Mouse (Mus musculus) CH12.LX (cell line): ENCODE measurements around the gene Htr7. TPM values are rescaled to one million over a fixed set of nuclear protein-coding genes. Genes with fewer than 3 reads are reported as not detected.

Experiments used
- DNase-seq: peaks from one replicate; pipeline ENCODE4 v3.0.0-alpha.2; 2013; ENCODE audit errors: extremely low read depth
- H3K27ac ChIP-seq: 2 replicates; pipeline ENCODE4 v1.5.1; 2012; ENCODE audit warnings: low read depth, mild to moderate bottlenecking, control low read depth, moderate library complexity; ENCODE audit not compliant: insufficient read depth
- H3K27me3 ChIP-seq: replicated peaks from 2 replicates; pipeline ENCODE3; 2012; ENCODE audit warnings: inconsistent platforms
- H3K36me3 ChIP-seq, 2 experiments: replicated peaks in 1 of 2; 2 replicates each; pipeline versions ENCODE3 to v1.6.1; 2012; ENCODE audit warnings: inconsistent platforms in 1 of 2, low read length in 1 of 2, mild to moderate bottlenecking in 1 of 2, mixed read lengths in 1 of 2, moderate library complexity in 1 of 2; ENCODE audit not compliant: control insufficient read depth in 1 of 2, insufficient read depth in 1 of 2
- H3K4me1 ChIP-seq, 2 experiments: 2 replicates each; pipeline ENCODE4 v1.6.1; 2012; ENCODE audit warnings: inconsistent platforms in 1 of 2, moderate library complexity in 1 of 2; ENCODE audit not compliant: insufficient read depth in 2 of 2, control insufficient read depth in 1 of 2
- H3K4me2 ChIP-seq: 2 replicates; pipeline ENCODE4 v1.6.1; 2012; ENCODE audit warnings: low read depth, mild to moderate bottlenecking, control low read depth; ENCODE audit not compliant: poor library complexity, insufficient read depth, severe bottlenecking
- H3K4me3 ChIP-seq, 3 experiments: fragments of 150-350 bp in 1 of 3; sonication (generic) in 1 of 3; replicated peaks in 1 of 3; 2 replicates each; pipeline versions ENCODE3 to v1.5.1; 2011 to 2012; ENCODE audit warnings: low read depth in 2 of 3, low read length in 2 of 3, mild to moderate bottlenecking in 2 of 3, moderate library complexity in 2 of 3, control low read depth in 1 of 3, improper control_type of control experiment in 1 of 3, inconsistent platforms in 1 of 3, mixed read lengths in 1 of 3; ENCODE audit not compliant: poor library complexity in 1 of 3
- H3K79me2 ChIP-seq: replicated peaks from 2 replicates; pipeline ENCODE4 v1.6.1; 2012; ENCODE audit warnings: mild to moderate bottlenecking, moderate library complexity; ENCODE audit not compliant: control insufficient read depth, poor library complexity, insufficient read depth, severe bottlenecking; ENCODE audit errors: extremely low read depth
- H3K9ac ChIP-seq: 2 replicates; pipeline ENCODE4 v1.6.1; 2012; ENCODE audit warnings: low read depth, mild to moderate bottlenecking, control low read depth, moderate library complexity; ENCODE audit not compliant: insufficient read depth
- H3K9me3 ChIP-seq: replicated peaks from 2 replicates; pipeline ENCODE3; 2012; ENCODE audit warnings: low read length, inconsistent platforms, mixed read lengths
- BHLHE40 ChIP-seq: IDR thresholded peaks from 2 replicates; pipeline ENCODE4 v1.6.1; 2011; ENCODE audit warnings: mild to moderate bottlenecking, low read depth, low read length, improper control_type of control experiment
- CHD1 ChIP-seq: IDR thresholded peaks from 2 replicates; pipeline ENCODE4 v1.6.1; 2012; ENCODE audit warnings: low read depth, low read length, improper control_type of control experiment, inconsistent platforms
- CHD2 ChIP-seq: IDR thresholded peaks from 2 replicates; pipeline ENCODE4 v1.6.1; 2011; ENCODE audit warnings: low read length, improper control_type of control experiment
- CTCF ChIP-seq, 2 experiments: IDR thresholded peaks in 1 of 2; conservative IDR thresholded peaks in 1 of 2; 2 replicates each; pipeline ENCODE4 v1.5.1; 2011 to 2012; ENCODE audit warnings: low read depth in 2 of 2, low read length in 2 of 2, improper control_type of control experiment in 1 of 2, inconsistent platforms in 1 of 2, mild to moderate bottlenecking in 1 of 2, moderate library complexity in 1 of 2
- EP300 ChIP-seq: IDR thresholded peaks from 2 replicates; pipeline ENCODE4 v1.6.1; 2011; ENCODE audit warnings: low read length, improper control_type of control experiment
- HCFC1 ChIP-seq: IDR thresholded peaks from 2 replicates; pipeline ENCODE4 v1.6.1; 2012; ENCODE audit warnings: low read depth, mild to moderate bottlenecking, inconsistent platforms, low read length, improper control_type of control experiment
- JUN ChIP-seq: IDR thresholded peaks from 2 replicates; pipeline ENCODE4 v1.6.1; 2011; ENCODE audit warnings: low read depth, mild to moderate bottlenecking, low read length, improper control_type of control experiment, moderate library complexity; ENCODE audit not compliant: insufficient read depth
- MXI1 ChIP-seq: IDR thresholded peaks from 2 replicates; pipeline ENCODE4 v1.6.1; 2011; ENCODE audit warnings: mild to moderate bottlenecking, low read depth, low read length, improper control_type of control experiment
- MYC ChIP-seq: IDR thresholded peaks from 2 replicates; pipeline ENCODE4 v1.6.1; 2011; ENCODE audit warnings: low read depth, mild to moderate bottlenecking, improper control_type of control experiment, low read length
- NRF1 ChIP-seq: IDR thresholded peaks from 2 replicates; pipeline ENCODE4 v1.6.1; 2014; ENCODE audit warnings: low read depth, mild to moderate bottlenecking, inconsistent platforms, low read length, improper control_type of control experiment, moderate library complexity
- PAX5 ChIP-seq: IDR thresholded peaks from 2 replicates; pipeline ENCODE4 v1.6.1; 2012; ENCODE audit warnings: low read length, inconsistent platforms, mixed read lengths
- POLR2A ChIP-seq: IDR thresholded peaks from 2 replicates; pipeline ENCODE4 v1.6.1; 2011; ENCODE audit warnings: low read depth, mild to moderate bottlenecking, improper control_type of control experiment, low read length
- RAD21 ChIP-seq: IDR thresholded peaks from 2 replicates; pipeline ENCODE4 v1.6.1; 2011; ENCODE audit warnings: low read depth, mild to moderate bottlenecking, low read length, improper control_type of control experiment, moderate library complexity
- SIN3A ChIP-seq: IDR thresholded peaks from 2 replicates; pipeline ENCODE4 v1.6.1; 2012; ENCODE audit warnings: low read length, improper control_type of control experiment, inconsistent platforms
- SMC3 ChIP-seq: IDR thresholded peaks from 2 replicates; pipeline ENCODE4 v1.6.1; 2011; ENCODE audit warnings: low read depth, low read length, improper control_type of control experiment
- USF1 ChIP-seq: IDR thresholded peaks from 2 replicates; pipeline ENCODE4 v1.6.1; 2014; ENCODE audit warnings: low read depth, mild to moderate bottlenecking, inconsistent platforms, low read length, improper control_type of control experiment
- ZKSCAN1 ChIP-seq: IDR thresholded peaks from 2 replicates; pipeline ENCODE4 v1.6.1; 2012; ENCODE audit warnings: low read depth, inconsistent platforms, low read length, improper control_type of control experiment, borderline replicate concordance
- ZMIZ1 ChIP-seq: IDR thresholded peaks from 2 replicates; pipeline ENCODE4 v1.6.1; 2012; ENCODE audit warnings: low read depth, mild to moderate bottlenecking, inconsistent platforms, low read length, improper control_type of control experiment
- dilution Hi-C: fragments of 300-500 bp; cut with MboI; formaldehyde crosslinking; loops from 2 replicates; pipeline ENCODE4 v1.14.3; 2020; ENCODE audit warnings: low sequenced_read_pairs; ENCODE audit not compliant: extremely low pct_unique_long_range_greater_than_20kb, extremely low pct_ligation_motif_present
- in situ Hi-C: fragments of 300-500 bp; cut with MboI; formaldehyde crosslinking; loops from 3 replicates; pipeline ENCODE4 v1.14.3; 2019; ENCODE audit warnings: low sequenced_read_pairs, low pct_ligation_motif_present, low pct_unique_long_range_greater_than_20kb, mixed read lengths
- polyA plus RNA-seq: library from polyadenylated mRNA; unstranded; fragments of >175 nt; gene quantifications from 2 replicates; pipeline ENCODE4 v1.2.1, GENCODE M21; 2012; ENCODE audit warnings: low read depth; ENCODE audit not compliant: insufficient read length
- total RNA-seq, 2 experiments: library from RNA; depleted of rRNA; stranded (reverse); fragments of 300-350 nt in 1 of 2; fragments of >200 nt in 1 of 2; gene quantifications; 2 replicates each; pipeline ENCODE4 v1.2.3; 2012 to 2014

Gene Htr7
- total and polyA plus RNA-seq, 3 experiments: not detected

DNA sequence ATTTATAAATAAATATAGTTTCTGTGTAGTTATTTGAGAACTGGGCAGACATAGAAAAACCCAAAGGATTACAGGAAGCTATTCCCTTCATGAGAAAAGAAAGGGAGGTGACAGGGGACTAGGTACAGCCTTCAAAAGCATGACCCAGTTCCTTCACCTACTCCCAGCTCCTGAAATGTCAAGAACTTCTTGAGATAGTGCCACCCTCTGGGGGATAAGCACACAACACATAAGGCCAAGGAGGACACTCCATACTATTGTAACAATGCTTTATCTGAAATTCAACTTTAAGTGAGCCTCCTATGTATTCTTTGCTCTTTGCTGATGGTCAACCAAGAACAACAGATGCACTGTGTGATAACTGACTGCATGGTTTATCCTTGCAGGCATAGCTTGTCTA lies 82.6 kb downstream of the Htr7 start:
- Histone ChIP-seq H3K79me2 (no peaks in the 10 kb centered on the region), H3K4me2 (no peak overlapping the region), H3K9me3 (no peaks in the 10 kb centered on the region), H3K27ac (no peak overlapping the region), H3K4me1 (no peaks in the 10 kb centered on the region), H3K27me3 (no peaks in the 10 kb centered on the region), H3K9ac (no peak overlapping the region), H3K36me3 (no peaks in the 10 kb centered on the region), H3K4me3 (no peak overlapping the region)
- in situ Hi-C loops (no loop called here), dilution Hi-C loops (no loop called here)
- peak; percentile 9 for DNase-seq
- TF ChIP-seq CHD1 (no peak), CHD2 (no peak), HCFC1 (no peak), SIN3A (no peak), NRF1 (no peak), RAD21 (peak; percentile 35), USF1 (no peak), BHLHE40 (no peak), SMC3 (peak; percentile 57), ZMIZ1 (no peak), ZKSCAN1 (no peak), CTCF (conservative IDR thresholded peaks at IDR 0.05 in 1 of 2, IDR thresholded peaks at IDR 0.05 in 1 of 2; ENCODE audit: low read depth in 2 of 2, low read length in 2 of 2) (peak in 1 of 2 experiments; percentile 52; a peak in 2 of 4 replicates), EP300 (no peak)

DNA sequence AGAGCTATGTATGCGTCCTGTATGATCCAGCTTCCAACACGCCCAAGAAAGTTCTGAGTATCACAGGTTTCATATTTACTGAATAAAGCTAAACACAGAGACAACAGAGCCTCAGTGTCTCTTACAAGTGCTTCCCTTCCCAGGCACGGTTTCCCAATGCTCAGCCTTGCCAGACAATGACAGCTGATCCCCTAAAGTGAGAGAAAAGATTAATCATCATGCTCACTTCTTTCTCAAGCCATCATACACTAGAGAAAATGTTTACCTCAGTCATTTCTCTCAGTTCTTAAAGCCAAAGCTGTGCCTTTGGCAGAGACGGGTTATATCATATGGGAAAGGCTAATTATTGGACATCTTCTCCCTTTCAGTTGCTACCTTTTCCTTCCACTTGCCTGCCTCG lies 99.7 kb downstream of the Htr7 start:
- no peak for TF ChIP-seq HCFC1
- TF ChIP-seq RAD21: no peak
- TF ChIP-seq POLR2A: no peak
- TF ChIP-seq JUN: no peak
- TF ChIP-seq PAX5: no peak
- TF ChIP-seq NRF1: no peak
- no peak for TF ChIP-seq CHD2
- no peak for TF ChIP-seq MXI1
- TF ChIP-seq CTCF (conservative IDR thresholded peaks at IDR 0.05 in 1 of 2, IDR thresholded peaks at IDR 0.05 in 1 of 2; ENCODE audit: low read depth in 2 of 2, low read length in 2 of 2): no peak
- TF ChIP-seq MYC: no peak
- in situ Hi-C loops (no loop called here), dilution Hi-C loops (no loop called here)
- Histone ChIP-seq H3K4me2 (no peak overlapping the region), H3K27ac (no peak overlapping the region), H3K9me3 (no peaks in the 10 kb centered on the region), H3K4me1 (peaks cover 4 to 7% of the 10 kb centered on the region in 2 experiments; a peak in 3 of 4 replicates), H3K79me2 (no peaks in the 10 kb centered on the region), H3K36me3 (no peaks in the 10 kb centered on the region), H3K9ac (no peak overlapping the region), H3K27me3 (no peaks in the 10 kb centered on the region), H3K4me3 (no peak overlapping the region)
- DNase-seq: no peak
